Mouse (Mus musculus) heart, adult 2 months (tissue): ENCODE results near the gene Cyp4f15. TPM values are rescaled to one million over a fixed set of nuclear protein-coding genes. Genes with fewer than 3 reads are reported as not detected.

Experiments
- DNase-seq, 2 experiments: peaks; one replicate each; pipeline ENCODE4 v3.0.0; 2021
- H3K27ac ChIP-seq: fragments of 200-600 bp; 2 replicates; pipeline ENCODE4 v1.8.1; 2022
- H3K27me3 ChIP-seq: fragments of 200-500 bp; 2 replicates; pipeline ENCODE4 v1.6.1; 2012; ENCODE audit warnings: mild to moderate bottlenecking, low read length, inconsistent platforms, mixed read lengths; ENCODE audit not compliant: control insufficient read depth, insufficient read depth
- H3K36me3 ChIP-seq: fragments of 200-500 bp; 2 replicates; pipeline ENCODE4 v1.6.1; 2012; ENCODE audit warnings: low read length, inconsistent platforms; ENCODE audit not compliant: control insufficient read depth, insufficient read depth
- H3K4me1 ChIP-seq: fragments of 200-500 bp; 2 replicates; pipeline ENCODE4 v1.6.1; 2011; ENCODE audit warnings: low read length; ENCODE audit not compliant: control insufficient read depth, insufficient read depth
- H3K4me3 ChIP-seq: fragments of 200-600 bp; 2 replicates; pipeline ENCODE4 v1.8.1; 2022
- H3K79me2 ChIP-seq: fragments of 200-500 bp; replicated peaks from 2 replicates; pipeline ENCODE4 v1.6.1; 2012; ENCODE audit warnings: mild to moderate bottlenecking, inconsistent platforms, low read length, moderate library complexity, mixed read lengths; ENCODE audit not compliant: control insufficient read depth, insufficient read depth
- H3K9ac ChIP-seq: fragments of 200-500 bp; 2 replicates; pipeline ENCODE4 v1.6.1; 2012; ENCODE audit warnings: low read depth, mild to moderate bottlenecking, control low read depth, inconsistent platforms, low read length, mixed read lengths
- CTCF ChIP-seq: fragments of 200-600 bp; IDR thresholded peaks from 2 replicates; pipeline ENCODE4 v1.8.1; 2022; ENCODE audit warnings: antibody characterized with exemption, mild to moderate bottlenecking, moderate library complexity
- EP300 ChIP-seq: fragments of 200-500 bp; IDR thresholded peaks from 2 replicates; pipeline ENCODE4 v1.6.1; 2011; ENCODE audit warnings: low read depth, low read length, control low read depth; ENCODE audit not compliant: insufficient read depth
- POLR2A ChIP-seq: fragments of 200-500 bp; IDR thresholded peaks from 2 replicates; pipeline ENCODE4 v1.6.1; 2011; ENCODE audit warnings: mild to moderate bottlenecking, low read depth, low read length, control low read depth; ENCODE audit not compliant: insufficient read depth
- WGBS: fragments of 180-500 bp; shearing (Covaris S2); methylation state at CpG from one replicate; pipeline ENCODE4 v1.1.7; 2018; 5-methylcytosine and 5-hydroxymethylcytosine counted together
- intact Hi-C: fragments of 180-260 bp; cut with DNase I; formaldehyde crosslinking; loops from one replicate; pipeline ENCODE4 v1.15.1; 2025
- long read RNA-seq: library from polyadenylated mRNA; stranded (forward); transcript quantifications from one replicate; pipeline ENCODE4 v2.0.0, GENCODE M21; 2021
- polyA plus RNA-seq: library from polyadenylated mRNA; depleted of rRNA; stranded (reverse); fragments of >200 nt; gene quantifications from 2 replicates; pipeline ENCODE4 v1.2.3, GENCODE M21; 2012; rRNA removed
- total RNA-seq, 2 experiments: library from RNA; stranded (reverse); gene quantifications; 2 replicates each; pipeline ENCODE4 v1.2.3; 2021

Gene Cyp4f15
- total RNA-seq: not detected
- polyA plus RNA-seq: 1.0 TPM in 1 of 2 replicates, not detected in the other
- long read RNA-seq: 0 reads

- no peak within 1 kb of the TSS for H3K4me3 ChIP-seq
- intact Hi-C loops: no loop called here
- DNase-seq: no peak
Observed at GRCm38 (mm10) chr17:32685048-32685750, at the start of gene Cyp4f15. TSS of gene Cyp4f15 (plus strand) at chr17:32685627.

GRCm38 (mm10) chr17:32636341-32636740 lies 49.1 kb upstream of the Cyp4f15 start:
- no peak overlapping the region for H3K27ac ChIP-seq
- no peaks in the 10 kb centered on the region for H3K36me3 ChIP-seq
- WGBS: 46% methylated on average over 3 of the region's 3 CpGs
- no peaks in the 10 kb centered on the region for H3K27me3 ChIP-seq
- no peaks in the 10 kb centered on the region for H3K79me2 ChIP-seq
- H3K4me1 ChIP-seq: no peaks in the 10 kb centered on the region
- TF ChIP-seq CTCF (no peak), POLR2A (no peak), EP300 (no peak)
- intact Hi-C loops: loop anchor here (5.0 kb wide), 1 partner anchor 316 kb away; no protein-coding TSS in a partner anchor
- no peak for DNase-seq
- no peak overlapping the region for H3K4me3 ChIP-seq
- H3K9ac ChIP-seq: no peak overlapping the region

More at GRCm38 (mm10) chr17:32685048-32685750, at the start of gene Cyp4f15:
- Histone ChIP-seq H3K27me3 (no peaks in the 10 kb centered on the region), H3K4me1 (no peaks in the 10 kb centered on the region), H3K9ac (no peak within 1 kb of the TSS), H3K36me3 (no peaks in the 10 kb centered on the region), H3K27ac (no peak within 1 kb of the TSS), H3K79me2 (no peaks in the 10 kb centered on the region)
- TF ChIP-seq POLR2A (no peak), CTCF (no peak), EP300 (no peak)
- 31% methylated on average over 7 of the region's 7 CpGs for WGBS

GRCm38 (mm10) chr17:32637151-32637550 lies 48.3 kb upstream of the Cyp4f15 start:
- 76% methylated on average over 2 of the region's 2 CpGs for WGBS
- intact Hi-C loops: loop anchor here (5.0 kb wide), 1 partner anchor 315 kb away; no protein-coding TSS in a partner anchor
- H3K79me2 ChIP-seq: no peaks in the 10 kb centered on the region
- H3K4me1 ChIP-seq: no peaks in the 10 kb centered on the region
- H3K27ac ChIP-seq: no peak overlapping the region
- no peak overlapping the region for H3K4me3 ChIP-seq
- TF ChIP-seq EP300 (no peak), CTCF (no peak), POLR2A (no peak)
- no peaks in the 10 kb centered on the region for H3K36me3 ChIP-seq
- H3K9ac ChIP-seq: no peak overlapping the region
- no peak for DNase-seq
- H3K27me3 ChIP-seq: no peaks in the 10 kb centered on the region

- Histone ChIP-seq H3K9ac (no peak overlapping the region), H3K36me3 (no peaks in the 10 kb centered on the region), H3K27ac (no peak overlapping the region), H3K4me3 (no peak overlapping the region), H3K27me3 (no peaks in the 10 kb centered on the region), H3K4me1 (no peaks in the 10 kb centered on the region), H3K79me2 (no peaks in the 10 kb centered on the region)
- no peak for DNase-seq
- no peak for TF ChIP-seq POLR2A
- TF ChIP-seq CTCF: no peak
- TF ChIP-seq EP300: no peak
- WGBS: 78% methylated on average over 4 of the region's 4 CpGs
- intact Hi-C loops: no loop called here
Observed at GRCm38 (mm10) chr17:32646631-32647030, 38.8 kb upstream of the Cyp4f15 start.

- H3K27ac ChIP-seq: no peak overlapping the region
- no peaks in the 10 kb centered on the region for H3K4me1 ChIP-seq
- no peak overlapping the region for H3K4me3 ChIP-seq
- H3K9ac ChIP-seq: no peak overlapping the region
- no peaks in the 10 kb centered on the region for H3K36me3 ChIP-seq
- DNase-seq: no peak
- intact Hi-C loops: no loop called here
- no peaks in the 10 kb centered on the region for H3K79me2 ChIP-seq
- WGBS: 84% methylated on average over 4 of the region's 4 CpGs
- H3K27me3 ChIP-seq: no peaks in the 10 kb centered on the region
- no peak for TF ChIP-seq POLR2A
- TF ChIP-seq EP300: no peak
- TF ChIP-seq CTCF: no peak
Observed at GRCm38 (mm10) chr17:32653860-32654259, 31.6 kb upstream of the Cyp4f15 start.

GRCm38 (mm10) chr17:32657041-32657440 lies 28.4 kb upstream of the Cyp4f15 start:
- Histone ChIP-seq H3K79me2 (no peaks in the 10 kb centered on the region), H3K27ac (no peak overlapping the region), H3K27me3 (no peaks in the 10 kb centered on the region), H3K4me1 (no peaks in the 10 kb centered on the region), H3K9ac (no peak overlapping the region), H3K36me3 (no peaks in the 10 kb centered on the region), H3K4me3 (no peak overlapping the region)
- DNase-seq: no peak
- intact Hi-C loops: no loop called here
- 51% methylated on average over 3 of the region's 3 CpGs for WGBS
- TF ChIP-seq EP300 (no peak), POLR2A (no peak), CTCF (no peak)
